Mouse (Mus musculus) left cerebral cortex, postnatal 14 days (tissue): ENCODE data around the gene Cdkal1. TPM values are rescaled to one million over a fixed set of nuclear protein-coding genes. Genes with fewer than 3 reads are reported as not detected.

ENCODE experiments used
- DNase-seq, 2 experiments: peaks; one replicate each; pipeline ENCODE4 v3.0.0; 2021 to 2022; ENCODE audit warnings: low spot score in 2 of 2, mixed read lengths in 1 of 2
- intact Hi-C: fragments of 180-260 bp; cut with DNase I; formaldehyde crosslinking; loops from one replicate; pipeline ENCODE4 v1.15.1; 2025
- total RNA-seq, 2 experiments: library from RNA; stranded (reverse); gene quantifications; 2 replicates each; pipeline ENCODE4 v1.2.3; 2021

Gene Cdkal1
- total RNA-seq, 2 experiments from 2014 or later: 16.5 to 19.7 TPM

GRCm38 (mm10) chr13:29615987-29616386 is 239.5 kb downstream of the Cdkal1 start:
- intact Hi-C loops: no loop called here

GRCm38 (mm10) chr13:29615081-29615480 is 240.4 kb downstream of the Cdkal1 start:
- DNase-seq: no peak
- intact Hi-C loops: no loop called here

More at GRCm38 (mm10) chr13:29615987-29616386, 239.5 kb downstream of the Cdkal1 start:
- DNase-seq: no peak

DNA sequence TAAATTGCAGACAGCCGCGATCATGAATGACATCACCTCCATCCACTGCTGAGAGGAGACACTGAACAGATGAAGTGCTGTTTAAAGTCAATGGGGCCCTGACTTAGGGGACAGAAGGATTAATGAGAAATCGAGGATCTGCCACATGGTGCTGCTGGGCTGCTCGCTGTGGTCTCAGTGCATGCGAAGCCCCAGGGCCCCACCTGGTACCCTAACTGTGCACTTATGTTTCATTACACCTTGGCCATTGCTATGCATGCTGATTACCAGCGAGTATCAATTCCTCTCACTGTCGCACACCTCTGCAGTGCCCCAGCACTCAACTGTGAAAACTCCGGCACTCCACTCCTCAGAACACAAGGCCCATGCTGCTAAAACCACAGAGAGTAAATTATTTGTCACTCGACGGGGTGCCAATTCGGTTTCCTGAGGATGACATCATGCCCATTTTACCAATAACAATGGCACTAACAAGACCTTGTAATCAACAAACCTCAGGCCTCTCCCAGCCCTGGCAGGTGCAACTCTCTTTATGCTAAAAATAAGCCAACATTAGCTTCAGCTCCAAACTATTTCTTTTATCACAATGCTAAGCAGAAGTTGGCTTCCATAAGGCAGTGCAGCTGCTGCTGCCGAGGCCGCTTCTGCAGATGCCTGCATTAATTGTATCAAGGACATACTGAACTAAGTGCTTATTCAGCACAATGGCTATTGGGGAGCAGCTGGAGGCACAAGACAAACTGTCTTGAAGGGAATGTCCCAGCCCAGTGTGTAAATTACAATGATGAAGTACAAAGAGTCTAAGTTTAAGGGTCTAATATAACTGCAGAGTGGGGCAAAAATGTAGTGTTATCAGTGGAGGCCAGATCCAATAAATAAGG is 245.2 kb downstream of the Cdkal1 start:
- peak in 1 of 2 experiments; percentile 8 for DNase-seq
- intact Hi-C loops: no loop called here

DNA sequence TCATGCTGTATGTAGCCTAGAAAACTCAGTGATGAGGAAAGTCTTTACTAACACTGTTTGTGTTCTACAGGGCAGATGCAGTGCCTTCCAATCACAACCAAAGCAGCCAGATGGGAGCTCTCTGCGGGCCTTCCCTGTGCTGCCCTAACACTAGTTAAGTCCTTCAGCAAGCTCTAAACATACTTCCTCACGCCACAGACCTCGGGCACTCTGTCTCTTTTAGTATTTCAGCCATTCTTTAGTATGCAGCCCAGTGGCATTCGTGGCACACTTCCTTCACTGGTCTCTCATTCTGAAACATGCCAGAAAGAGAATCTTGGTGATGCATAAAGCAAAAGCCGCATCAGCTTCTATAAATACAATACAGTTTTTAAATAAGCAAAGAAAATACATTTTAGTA is 246.0 kb downstream of the Cdkal1 start:
- intact Hi-C loops: no loop called here
- DNase-seq: no peak

DNA sequence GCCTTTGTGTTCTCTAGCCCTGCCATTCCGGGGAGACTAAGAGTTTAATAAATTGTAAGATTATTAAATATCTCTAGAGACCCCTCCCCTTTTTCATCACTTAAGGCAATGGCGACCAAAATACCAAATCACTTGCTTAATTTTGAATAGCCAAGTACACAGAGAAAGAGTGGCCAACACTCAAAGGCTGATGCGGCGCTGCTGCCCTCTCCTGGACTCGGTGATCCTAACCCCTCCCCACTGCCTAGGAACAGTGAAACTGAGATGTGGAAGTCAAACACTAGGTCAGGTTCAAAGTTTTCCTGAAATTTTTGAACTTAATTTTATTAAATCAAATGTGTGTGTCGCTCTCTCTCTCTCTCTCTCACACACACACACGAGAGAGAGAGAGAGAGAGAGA is 251.2 kb downstream of the Cdkal1 start:
- DNase-seq: peak; percentile 30 to 62
- intact Hi-C loops: loop anchor here (2.0 kb wide), 1 partner anchor 645 kb away; no protein-coding TSS in a partner anchor

GRCm38 (mm10) chr13:29603597-29603996 is 251.9 kb downstream of the Cdkal1 start:
- intact Hi-C loops: no loop called here

DNA sequence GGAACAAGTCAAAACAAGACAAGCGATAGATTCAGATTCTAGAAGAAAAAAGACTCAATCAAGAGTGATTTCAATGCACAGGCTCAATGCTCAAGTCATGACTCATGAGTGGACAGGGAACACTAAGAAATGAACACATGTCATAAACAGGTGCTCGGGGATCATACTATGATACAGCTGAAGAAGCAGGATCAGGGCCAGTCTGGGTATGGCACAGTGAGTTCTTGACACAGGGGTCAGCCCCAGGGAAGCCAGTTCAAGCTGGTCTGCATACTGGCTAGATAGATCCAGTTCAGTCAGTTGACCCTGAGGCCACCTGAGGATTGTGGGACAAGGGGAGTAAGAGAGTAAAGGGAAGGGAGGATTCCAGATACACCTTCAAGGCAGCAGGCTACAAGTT is 254.4 kb downstream of the Cdkal1 start:
- DNase-seq: no peak
- intact Hi-C loops: no loop called here

More at GRCm38 (mm10) chr13:29603597-29603996, 251.9 kb downstream of the Cdkal1 start:
- DNase-seq: no peak

DNA sequence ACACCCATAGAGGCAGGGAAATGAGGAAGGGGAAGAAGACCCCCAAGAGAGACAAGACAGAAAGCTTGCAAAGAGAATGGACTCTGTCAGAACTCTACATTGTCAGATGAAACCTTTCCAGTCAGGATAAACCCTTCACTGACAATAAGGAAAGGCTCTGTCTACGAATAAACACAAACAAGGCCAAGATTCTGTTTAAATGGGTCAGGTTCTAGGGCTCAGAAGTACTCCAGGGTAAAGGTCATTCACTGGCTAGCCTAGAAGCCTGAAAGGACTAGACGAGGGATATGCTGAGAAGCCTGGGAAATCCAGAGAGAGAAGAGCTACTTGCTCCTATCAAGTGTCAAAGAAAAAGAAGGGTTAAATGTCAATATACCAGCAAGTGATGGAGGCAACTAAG is 255.8 kb downstream of the Cdkal1 start:
- DNase-seq: no peak
- intact Hi-C loops: no loop called here

GRCm38 (mm10) chr13:29596735-29597134 is 258.7 kb downstream of the Cdkal1 start:
- intact Hi-C loops: no loop called here
- no peak for DNase-seq

- intact Hi-C loops: no loop called here
- no peak for DNase-seq
Measured at GRCm38 (mm10) chr13:29593096-29593495, 262.4 kb downstream of the Cdkal1 start.

- no peak for DNase-seq
- intact Hi-C loops: no loop called here
Measured at GRCm38 (mm10) chr13:29590685-29591084, 264.8 kb downstream of the Cdkal1 start.

DNA sequence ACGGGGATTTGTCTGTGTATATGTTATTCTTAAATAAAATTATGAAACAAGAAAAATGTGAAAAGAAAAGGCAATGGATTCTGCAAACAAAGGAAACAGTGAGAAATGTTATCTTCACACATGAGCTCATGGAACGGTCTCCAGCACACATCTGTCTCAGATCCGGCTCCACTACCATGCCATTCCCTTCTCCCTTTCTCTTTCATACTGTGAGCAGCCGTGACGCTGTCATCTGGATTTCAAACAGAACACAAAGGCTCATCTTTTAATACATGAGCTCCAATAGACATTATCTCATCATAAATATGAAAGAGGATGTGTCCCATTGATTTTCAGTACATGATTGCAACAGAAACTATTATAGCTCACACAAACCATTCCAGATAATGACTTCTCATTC is 265.3 kb downstream of the Cdkal1 start:
- intact Hi-C loops: no loop called here
- no peak for DNase-seq

- DNase-seq: no peak
- intact Hi-C loops: no loop called here
Measured at GRCm38 (mm10) chr13:29588693-29589092, 266.8 kb downstream of the Cdkal1 start.

- intact Hi-C loops: no loop called here
- DNase-seq: peak; percentile 29 to 54
Measured at GRCm38 (mm10) chr13:29581762-29582700, 273.4 kb downstream of the Cdkal1 start.

- intact Hi-C loops: no loop called here
- no peak for DNase-seq
Measured at GRCm38 (mm10) chr13:29580780-29581179, 274.7 kb downstream of the Cdkal1 start.

- DNase-seq: no peak
- intact Hi-C loops: no loop called here
Measured at GRCm38 (mm10) chr13:29580009-29580408, 275.5 kb downstream of the Cdkal1 start.

- intact Hi-C loops: no loop called here
Measured at GRCm38 (mm10) chr13:29578621-29579020, 276.9 kb downstream of the Cdkal1 start.

GRCm38 (mm10) chr13:29574784-29575183 is 280.7 kb downstream of the Cdkal1 start:
- no peak for DNase-seq
- intact Hi-C loops: no loop called here

More at GRCm38 (mm10) chr13:29578621-29579020, 276.9 kb downstream of the Cdkal1 start:
- DNase-seq: no peak

DNA sequence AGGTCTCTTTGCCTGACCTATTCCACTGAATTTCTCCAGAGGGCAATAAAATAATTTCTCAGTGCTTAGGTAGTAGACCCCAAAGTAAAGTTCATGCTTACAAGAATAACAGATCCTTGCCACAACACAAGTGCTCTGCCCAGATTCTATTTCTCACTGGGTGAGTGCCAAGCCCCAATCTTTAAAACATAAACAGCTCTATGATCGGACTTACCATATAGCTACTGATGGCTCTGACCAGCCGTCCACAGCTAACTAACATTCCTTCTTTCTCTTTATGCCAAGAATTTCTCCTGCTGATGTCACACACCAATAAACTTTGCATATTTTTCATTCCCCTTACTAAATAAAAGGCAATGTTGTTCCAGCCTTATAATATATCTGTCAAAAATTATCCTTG is 283.0 kb downstream of the Cdkal1 start:
- no peak for DNase-seq
- intact Hi-C loops: no loop called here

- DNase-seq: peak; percentile 37 to 68
- intact Hi-C loops: no loop called here
Measured at GRCm38 (mm10) chr13:29565710-29566109, 289.8 kb downstream of the Cdkal1 start.
